Mouse (Mus musculus) ES-E14 (cell line): ENCODE results near the gene Ly6g6c. TPM values are rescaled to one million over a fixed set of nuclear protein-coding genes. Genes with fewer than 3 reads are reported as not detected.
"Not testable (repeated sequence)": the region's sequence is repeated elsewhere in the genome, so short reads cannot be mapped to it uniquely, and the experiment has no call there.

Source experiments
- DNase-seq: peaks from one replicate; pipeline ENCODE4 v3.0.0-alpha.2; 2013; ENCODE audit warnings: low read depth, low spot score
- H3K27ac ChIP-seq: 2 replicates; pipeline ENCODE4 v1.5.1; 2012; ENCODE audit warnings: low read depth, mild to moderate bottlenecking, low read length, moderate library complexity, mixed read lengths; ENCODE audit not compliant: poor library complexity, insufficient read depth, severe bottlenecking
- H3K36me3 ChIP-seq: 2 replicates; pipeline ENCODE4 v1.6.1; 2012; ENCODE audit warnings: mild to moderate bottlenecking, low read length, moderate library complexity, mixed read lengths; ENCODE audit not compliant: control insufficient read depth, poor library complexity, insufficient read depth, severe bottlenecking
- H3K4me1 ChIP-seq, 2 experiments: fragments of 150-350 bp in 1 of 2; sonication (generic) in 1 of 2; 2 replicates each; pipeline ENCODE4 v1.6.1; 2012; ENCODE audit warnings: low read length in 2 of 2, mild to moderate bottlenecking in 1 of 2, mixed read lengths in 1 of 2; ENCODE audit not compliant: control insufficient read depth in 2 of 2, insufficient read depth in 2 of 2, poor library complexity in 1 of 2
- H3K4me3 ChIP-seq, 2 experiments: fragments of 150-350 bp in 1 of 2; sonication (generic) in 1 of 2; 2 replicates each; pipeline ENCODE4 v1.5.1; 2012; ENCODE audit warnings: low read length in 2 of 2, low read depth in 1 of 2, mild to moderate bottlenecking in 1 of 2, mixed read lengths in 1 of 2; ENCODE audit not compliant: insufficient read depth in 1 of 2, poor library complexity in 1 of 2, severe bottlenecking in 1 of 2
- H3K9ac ChIP-seq: 2 replicates; pipeline ENCODE4 v1.6.1; 2012; ENCODE audit warnings: low read depth, mild to moderate bottlenecking, low read length, mixed read lengths; ENCODE audit not compliant: poor library complexity, insufficient read depth, severe bottlenecking
- H3K9me3 ChIP-seq: fragments of 150-350 bp; sonication (generic); 2 replicates; pipeline ENCODE4 v1.6.1; 2012; ENCODE audit warnings: low read depth, mild to moderate bottlenecking, low read length; ENCODE audit not compliant: control insufficient read depth, insufficient read depth
- CHD2 ChIP-seq: IDR thresholded peaks from 2 replicates; pipeline ENCODE4 v1.6.1; 2014; ENCODE audit warnings: mild to moderate bottlenecking, low read depth, low read length, inconsistent platforms
- HCFC1 ChIP-seq: IDR thresholded peaks from 2 replicates; pipeline ENCODE4 v1.6.1; 2012; ENCODE audit warnings: low read length, inconsistent platforms, borderline replicate concordance; ENCODE audit not compliant: insufficient read depth
- MAFK ChIP-seq: IDR thresholded peaks from 2 replicates; pipeline ENCODE4 v1.6.1; 2014; ENCODE audit warnings: mild to moderate bottlenecking, low read depth, low read length, inconsistent platforms; ENCODE audit not compliant: insufficient read depth
- ZC3H11A ChIP-seq: IDR thresholded peaks from 2 replicates; pipeline ENCODE4 v1.6.1; 2012; ENCODE audit warnings: low read depth, mild to moderate bottlenecking, inconsistent platforms, low read length, borderline replicate concordance
- ZNF384 ChIP-seq: IDR thresholded peaks from 2 replicates; pipeline ENCODE4 v1.6.1; 2012; ENCODE audit warnings: low read depth, low read length, inconsistent platforms
- in situ Hi-C, 2 experiments: fragments of 600-800 bp; cut with MboI; formaldehyde crosslinking; loops; one replicate each; pipeline ENCODE4 v1.15.1; 2025; ENCODE audit warnings: low sequenced_read_pairs in 2 of 2, inconsistent platforms in 1 of 2; ENCODE audit not compliant: unreplicated experiment in 2 of 2
- total RNA-seq: library from RNA; depleted of rRNA; stranded (reverse); fragments of 300-350 nt; gene quantifications from 2 replicates; pipeline ENCODE4 v1.2.3, GENCODE M21; 2012

The Ly6g6c gene
- total RNA-seq, 1 experiment: not detected

GRCm38 (mm10) chr17:35032323-35032870 lies 32.8 kb upstream of the Ly6g6c start:
- H3K27ac ChIP-seq: no peak overlapping the region
- in situ Hi-C loops: no loop called here
- H3K4me1 ChIP-seq: peaks cover 0 to 15% of the 10 kb centered on the region in 2 experiments; a peak in 2 of 4 replicates
- DNase-seq: no peak
- no peaks in the 10 kb centered on the region for H3K9me3 ChIP-seq
- H3K36me3 ChIP-seq: no peaks in the 10 kb centered on the region
- no peak overlapping the region for H3K4me3 ChIP-seq
- H3K9ac ChIP-seq: no peak overlapping the region
- TF ChIP-seq ZNF384 (no peak), CHD2 (no peak), ZC3H11A (no peak), MAFK (no peak), HCFC1 (no peak)

GRCm38 (mm10) chr17:35033703-35034102 lies 31.5 kb upstream of the Ly6g6c start:
- H3K27ac ChIP-seq, DNase-seq, H3K36me3 ChIP-seq, H3K4me3 ChIP-seq, H3K9me3 ChIP-seq, H3K9ac ChIP-seq, in situ Hi-C loops: not testable (repeated sequence)
- H3K4me1 ChIP-seq: peaks cover 0 to 11% of the 10 kb centered on the region in 2 experiments; a peak in 1 of 4 replicates

GRCm38 (mm10) chr17:35034896-35035295 lies 30.3 kb upstream of the Ly6g6c start:
- no peak overlapping the region for H3K9ac ChIP-seq
- H3K27ac ChIP-seq: no peak overlapping the region
- no peaks in the 10 kb centered on the region for H3K36me3 ChIP-seq
- in situ Hi-C loops: no loop called here
- DNase-seq: no peak
- no peak overlapping the region for H3K4me3 ChIP-seq
- peaks cover 0 to 6% of the 10 kb centered on the region in 2 experiments; a peak in 1 of 4 replicates for H3K4me1 ChIP-seq
- TF ChIP-seq ZNF384: no peak
- TF ChIP-seq ZC3H11A: no peak
- TF ChIP-seq MAFK: no peak
- TF ChIP-seq CHD2: no peak
- TF ChIP-seq HCFC1: no peak
- H3K9me3 ChIP-seq: no peaks in the 10 kb centered on the region

- no peak for DNase-seq
- in situ Hi-C loops: no loop called here
- TF ChIP-seq HCFC1: no peak
- no peak for TF ChIP-seq ZNF384
- TF ChIP-seq CHD2: no peak
- TF ChIP-seq MAFK: no peak
- TF ChIP-seq ZC3H11A: no peak
- no peak overlapping the region for H3K9ac ChIP-seq
- H3K9me3 ChIP-seq: no peaks in the 10 kb centered on the region
- H3K4me1 ChIP-seq: no peaks in the 10 kb centered on the region
- H3K36me3 ChIP-seq: no peaks in the 10 kb centered on the region
- H3K27ac ChIP-seq: no peak overlapping the region
- no peak overlapping the region for H3K4me3 ChIP-seq
Observed at GRCm38 (mm10) chr17:35039121-35039873, 25.9 kb upstream of the Ly6g6c start.
